Mouse (Mus musculus) forebrain, embryonic 11.5 days (tissue): ENCODE measurements around the gene AC134908.4. TPM values are rescaled to one million over a fixed set of nuclear protein-coding genes. Genes with fewer than 3 reads are reported as not detected.
A peak's percentile ranks its signal among the peaks of the same experiment; 100 is the strongest.

Experiments used
- ATAC-seq: fragments of 200-750 bp; cut with Nextera tagmentation; replicated peaks from 2 replicates; pipeline ENCODE4 v1.8.0; 2017; ENCODE audit warnings: moderate TSS enrichment; ENCODE audit not compliant: low FRiP score
- DNase-seq: peaks from one replicate; pipeline ENCODE4 v3.0.0-alpha.2; 2017; ENCODE audit warnings: low spot score
- H3K27ac ChIP-seq: fragments of 300-500 bp; sonication (generic); 2 replicates; pipeline ENCODE4 v1.5.1; 2014; ENCODE audit warnings: low read depth, low read length
- H3K27me3 ChIP-seq: fragments of 300-500 bp; sonication (generic); 2 replicates; pipeline ENCODE4 v1.6.1; 2014; ENCODE audit warnings: mild to moderate bottlenecking, low read length, mixed read lengths; ENCODE audit not compliant: control insufficient read depth, insufficient read depth
- H3K36me3 ChIP-seq: fragments of 300-500 bp; sonication (generic); 2 replicates; pipeline ENCODE4 v1.6.1; 2014; ENCODE audit warnings: mild to moderate bottlenecking, low read length, moderate library complexity, mixed read lengths; ENCODE audit not compliant: control insufficient read depth, insufficient read depth
- H3K4me1 ChIP-seq: fragments of 300-500 bp; sonication (generic); replicated peaks from 2 replicates; pipeline ENCODE4 v1.6.1; 2014; ENCODE audit warnings: low read length, mixed read lengths; ENCODE audit not compliant: control insufficient read depth, insufficient read depth
- H3K4me2 ChIP-seq: fragments of 300-500 bp; sonication (generic); 2 replicates; pipeline ENCODE4 v1.6.1; 2014; ENCODE audit warnings: low read depth, mild to moderate bottlenecking, low read length, moderate library complexity, mixed read lengths; ENCODE audit not compliant: severe bottlenecking
- H3K4me3 ChIP-seq: fragments of 300-500 bp; sonication (generic); 2 replicates; pipeline ENCODE4 v1.5.1; 2014; ENCODE audit warnings: low read depth, low read length
- H3K9ac ChIP-seq: fragments of 300-500 bp; sonication (generic); 2 replicates; pipeline ENCODE4 v1.6.1; 2014; ENCODE audit warnings: low read length
- H3K9me3 ChIP-seq: fragments of 300-500 bp; sonication (generic); 2 replicates; pipeline ENCODE4 v1.6.1; 2016; ENCODE audit warnings: low read length, mixed read lengths; ENCODE audit not compliant: control insufficient read depth
- WGBS: fragments of 180-500 bp; shearing (Covaris S2); extraction: QIAGEN DNeasy Blood & Tissue Kit; methylation state at CpG from one replicate; pipeline ENCODE4 v1.1.7; 2014; 5-methylcytosine and 5-hydroxymethylcytosine counted together
- polyA plus RNA-seq: library from polyadenylated mRNA; unstranded; fragments of >200 nt; fragmentation: Nextera tagmentation; extraction: Ambion mirVana; gene quantifications from 2 replicates; pipeline ENCODE4 v1.2.1, GENCODE M21; 2014

Gene AC134908.4
- polyA plus RNA-seq, 1 experiment from 2014 or later = not detected

- 86% methylated on average over 8 of the region's 8 CpGs for WGBS
- peaks cover 9% of the 10 kb centered on the region; the same call in 1 of the 2 replicates for H3K36me3 ChIP-seq
These were observed 32.8 kb upstream of the AC134908.4 start for GRCm38 (mm10) chr17:25828223-25828594.

DNA sequence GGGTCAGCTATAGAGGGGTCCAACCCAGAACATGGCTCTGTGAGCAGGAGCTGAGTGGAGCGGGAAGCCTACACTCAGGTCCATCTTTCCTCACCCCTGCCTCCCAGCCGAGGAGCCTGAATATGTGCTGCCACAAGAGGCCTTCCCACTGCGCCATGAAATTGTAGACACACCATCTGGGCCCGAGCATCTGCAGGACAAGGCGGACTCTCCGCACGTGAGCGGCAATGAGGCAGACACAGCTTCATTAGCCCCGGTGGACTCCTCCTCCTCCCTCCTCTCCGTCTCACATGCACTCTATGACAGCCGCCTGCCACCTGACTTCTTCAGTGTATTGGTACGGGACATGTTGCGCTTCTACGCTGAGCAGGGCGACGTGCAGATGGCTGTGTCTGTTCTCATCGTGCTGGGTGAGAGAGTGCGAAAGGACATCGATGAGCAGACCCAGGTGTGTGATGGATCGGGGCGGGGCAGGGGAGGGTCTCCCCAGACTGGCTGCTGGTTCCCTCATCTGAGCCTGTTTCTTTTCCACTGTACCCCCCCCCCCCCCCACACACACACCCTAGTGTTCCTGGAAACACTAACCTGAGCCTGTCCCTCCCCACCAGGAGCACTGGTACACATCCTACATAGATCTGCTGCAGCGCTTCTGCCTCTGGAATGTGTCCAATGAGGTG lies 32.2 kb upstream of the AC134908.4 start:
- no peak overlapping the region for H3K4me2 ChIP-seq
- peaks cover 9% of the 10 kb centered on the region; the same call in 1 of the 2 replicates for H3K36me3 ChIP-seq
- no peak for ATAC-seq
- 92% methylated on average over 22 of the region's 22 CpGs for WGBS
- H3K4me1 ChIP-seq = peaks cover 31% of the 10 kb centered on the region
- no peaks in the 10 kb centered on the region for H3K27me3 ChIP-seq
- no peak overlapping the region for H3K4me3 ChIP-seq
- DNase-seq = peak; percentile 49
- H3K27ac ChIP-seq = no peak overlapping the region
- H3K9ac ChIP-seq = no peak overlapping the region; the same call in 1 of the 2 replicates
- no peaks in the 10 kb centered on the region for H3K9me3 ChIP-seq

More at GRCm38 (mm10) chr17:25828223-25828594, 32.8 kb upstream of the AC134908.4 start:
- ATAC-seq (no peak), DNase-seq (peak; percentile 55)
- H3K4me3 ChIP-seq = peak overlapping the region; percentile 52
- H3K4me2 ChIP-seq = peak overlapping the region; percentile 86; the same call in 1 of the 2 replicates
- no peaks in the 10 kb centered on the region for H3K9me3 ChIP-seq
- H3K27me3 ChIP-seq = no peaks in the 10 kb centered on the region
- peaks cover 31% of the 10 kb centered on the region for H3K4me1 ChIP-seq
- no peak overlapping the region; the same call in 1 of the 2 replicates for H3K9ac ChIP-seq
- no peak overlapping the region; the same call in 1 of the 2 replicates for H3K27ac ChIP-seq

GRCm38 (mm10) chr17:25827011-25827410 lies 31.6 kb upstream of the AC134908.4 start:
- WGBS = 93% methylated on average over 13 of the region's 13 CpGs
- DNase-seq (no peak), ATAC-seq (no peak)
- Histone ChIP-seq H3K9ac (no peak overlapping the region), H3K9me3 (no peaks in the 10 kb centered on the region), H3K36me3 (peaks cover 9% of the 10 kb centered on the region; the same call in 1 of the 2 replicates), H3K4me2 (no peak overlapping the region), H3K4me3 (no peak overlapping the region), H3K27me3 (no peaks in the 10 kb centered on the region), H3K4me1 (peaks cover 30% of the 10 kb centered on the region), H3K27ac (no peak overlapping the region)

DNA sequence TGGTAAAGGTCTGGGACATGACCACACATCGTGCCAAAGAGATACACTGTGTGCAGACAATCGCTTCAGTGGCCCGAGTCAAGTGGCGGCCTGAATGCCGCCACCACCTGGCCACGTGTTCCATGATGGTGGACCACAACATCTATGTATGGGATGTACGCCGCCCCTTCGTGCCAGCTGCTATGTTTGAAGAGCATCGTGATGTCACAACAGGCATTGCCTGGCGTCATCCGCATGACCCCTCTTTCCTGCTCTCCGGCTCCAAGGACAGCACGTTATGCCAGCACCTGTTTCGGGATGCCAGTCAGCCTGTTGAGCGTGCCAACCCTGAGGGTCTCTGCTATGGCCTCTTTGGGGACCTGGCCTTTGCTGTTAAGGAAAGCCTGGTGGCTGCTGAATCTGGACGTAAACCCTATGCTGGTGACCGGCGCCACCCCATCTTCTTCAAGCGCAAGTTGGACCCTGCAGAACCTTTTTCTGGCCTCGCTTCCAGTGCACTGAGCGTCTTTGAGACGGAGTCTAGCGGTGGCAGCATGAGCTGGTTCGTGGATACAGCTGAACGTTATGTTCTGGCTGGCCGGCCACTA lies 30.6 kb upstream of the AC134908.4 start:
- Histone ChIP-seq H3K36me3 (peaks cover 4% of the 10 kb centered on the region; the same call in 1 of the 2 replicates), H3K27ac (no peak overlapping the region), H3K4me1 (peaks cover 23% of the 10 kb centered on the region), H3K9me3 (no peaks in the 10 kb centered on the region), H3K27me3 (no peaks in the 10 kb centered on the region), H3K9ac (no peak overlapping the region), H3K4me3 (no peak overlapping the region), H3K4me2 (no peak overlapping the region)
- ATAC-seq = no peak
- DNase-seq = peak; percentile 48
- WGBS = 95% methylated on average over 27 of the region's 27 CpGs

GRCm38 (mm10) chr17:25825311-25825710 lies 29.9 kb upstream of the AC134908.4 start:
- peaks cover 23% of the 10 kb centered on the region for H3K4me1 ChIP-seq
- peaks cover 2% of the 10 kb centered on the region; the same call in 1 of the 2 replicates for H3K27me3 ChIP-seq
- peak overlapping the region; percentile 12; the same call in 1 of the 2 replicates for H3K9ac ChIP-seq
- H3K36me3 ChIP-seq = peaks cover under 1% of the 10 kb centered on the region; the same call in 1 of the 2 replicates
- no peaks in the 10 kb centered on the region for H3K9me3 ChIP-seq
- DNase-seq (no peak), ATAC-seq (no peak)
- 94% methylated on average over 6 of the region's 6 CpGs for WGBS
- no peak overlapping the region for H3K27ac ChIP-seq
- H3K4me2 ChIP-seq = 0 out of 2 replicates have a peak overlapping the region, but pooled peaks have one; percentile 5
- no peak overlapping the region for H3K4me3 ChIP-seq

GRCm38 (mm10) chr17:25824362-25825142 lies 29.1 kb upstream of the AC134908.4 start:
- 74% methylated on average over 16 of the region's 17 CpGs for WGBS
- peak overlapping the region; percentile 60 for H3K4me2 ChIP-seq
- H3K9me3 ChIP-seq = no peaks in the 10 kb centered on the region
- no peaks in the 10 kb centered on the region; the same call in 1 of the 2 replicates for H3K36me3 ChIP-seq
- ATAC-seq (no peak), DNase-seq (no peak)
- no peak overlapping the region for H3K27ac ChIP-seq
- peak overlapping the region; percentile 60 for H3K9ac ChIP-seq
- H3K4me3 ChIP-seq = peak overlapping the region; percentile 54
- H3K4me1 ChIP-seq = peaks cover 17% of the 10 kb centered on the region
- H3K27me3 ChIP-seq = peaks cover 9% of the 10 kb centered on the region

GRCm38 (mm10) chr17:25823452-25823851 lies 28.0 kb upstream of the AC134908.4 start, which contains the start of gene Wdr24:
Gene Wdr24, plus strand, starts transcription at chr17:25823627.
- 1% methylated on average over 18 of the region's 18 CpGs for WGBS

More at GRCm38 (mm10) chr17:25823452-25823851, 28.0 kb upstream of the AC134908.4 start, which contains the start of gene Wdr24:
- Histone ChIP-seq H3K4me2 (peak within 1 kb of the TSS; percentile 60), H3K4me1 (peaks cover 17% of the 10 kb centered on the region), H3K27ac (no peak within 1 kb of the TSS), H3K9ac (peak within 1 kb of the TSS; percentile 60), H3K27me3 (peaks cover 12% of the 10 kb centered on the region), H3K4me3 (peak within 1 kb of the TSS; percentile 54), H3K36me3 (no peaks in the 10 kb centered on the region; the same call in 1 of the 2 replicates), H3K9me3 (no peaks in the 10 kb centered on the region)
- DNase-seq = peak; percentile 78
- ATAC-seq = peak; percentile 72
